16 mouse cellular contexts compared by ENCODE assay signal in the genomic region with DNA sequence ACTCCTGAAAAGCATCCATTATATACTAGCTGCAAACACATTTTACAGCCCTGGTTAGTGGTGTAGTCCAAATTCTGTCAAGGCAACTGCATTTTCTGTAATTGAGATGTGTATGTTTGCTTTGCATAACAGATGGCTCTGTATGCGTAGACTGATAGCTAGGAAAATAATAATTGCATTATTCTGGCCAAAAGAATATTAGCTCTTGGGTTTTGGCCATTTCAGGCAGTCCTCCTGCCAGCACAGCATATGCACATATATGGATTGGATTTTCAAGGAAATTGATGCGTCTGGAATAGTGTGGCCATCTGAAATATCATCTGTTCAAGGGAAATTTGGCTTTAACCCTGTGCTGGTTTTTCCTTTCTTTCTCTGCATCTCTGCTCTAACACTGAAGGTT.
DNase-seq lines count a peak whose midpoint lies in the region; ATAC-seq and TF ChIP-seq lines count a peak whose summit lies in the region.
"Had no signal": no experiment of that assay in that cellular context is flagged by ENCODE, and none has a peak within 500 bp of the region (broad histone marks: within the 10 kb centered on the region; RNA-seq: fewer than 3 reads in every experiment).

No protein-coding gene starts in this region.

- no peaks in the 10 kb centered on the region for H3K27me3 ChIP-seq in forebrain, embryonic 15.5 days
- H3K27me3 ChIP-seq in forebrain, embryonic 10.5 days (ENCODE audit: poor library complexity, severe bottlenecking), result no peaks in the 10 kb centered on the region
- H3K27me3 ChIP-seq in limb, embryonic 14.5 days (ENCODE audit: control insufficient read depth, insufficient read depth, low read length), result no peaks in the 10 kb centered on the region
- H3K27me3 ChIP-seq in limb, embryonic 10.5 days (ENCODE audit: low read depth, poor library complexity, severe bottlenecking), result peaks cover 5% of the 10 kb centered on the region; the same call in 1 of the 2 replicates
- H3K27me3 ChIP-seq: megakaryocyte, embryonic 14.5 days had no signal

- peaks cover 56% of the 10 kb centered on the region for H3K4me1 ChIP-seq in forebrain, embryonic 15.5 days
- peaks cover 28% of the 10 kb centered on the region for H3K4me1 ChIP-seq in forebrain, embryonic 10.5 days
- peaks cover 16% of the 10 kb centered on the region for H3K4me1 ChIP-seq in limb, embryonic 14.5 days (ENCODE audit: control insufficient read depth, insufficient read depth, low read length)
- peaks cover 28% of the 10 kb centered on the region for H3K4me1 ChIP-seq in limb, embryonic 10.5 days
- H3K4me1 ChIP-seq: megakaryocyte, embryonic 14.5 days had no signal

- H3K4me2 ChIP-seq in forebrain, embryonic 15.5 days (replicated peaks), result no peak overlapping the region
- H3K4me2 ChIP-seq in limb, embryonic 14.5 days (replicated peaks; ENCODE audit: low read depth, low read length, severe bottlenecking), result no peak overlapping the region

- DNase-seq in forebrain, embryonic 10.5 days (ENCODE audit: extremely low spot score, low spot score), result no peak
- DNase-seq in limb, embryonic 14.5 days (ENCODE audit: low spot score), result peak; percentile 35
- DNase-seq in limb, embryonic 10.5 days (ENCODE audit: low spot score), result no peak
- peak; percentile 5 for DNase-seq in NIH3T3 (ENCODE audit: low read depth)
- peak; percentile 42 for DNase-seq in brain, embryonic 18.5 days (ENCODE audit: low read depth, low spot score)
- DNase-seq in frontal cortex, adult 2 months (ENCODE audit: extremely low spot score in 1 of 2, low spot score in 1 of 2), result no peak
- DNase-seq: adrenal gland, adult 2 months; cerebellum, adult 9-10 months; embryo, embryonic 11 days; lung, adult 2 months; right cerebral cortex, postnatal 4 days; thymus, postnatal 14 days had no signal

- 49% methylated on average over 2 of the region's 2 CpGs for WGBS in forebrain, embryonic 15.5 days
- 92% methylated on average over 2 of the region's 2 CpGs for WGBS in forebrain, embryonic 10.5 days
- WGBS in limb, embryonic 14.5 days, result 49% methylated on average over 2 of the region's 2 CpGs
- 91% methylated on average over 2 of the region's 2 CpGs for WGBS in limb, embryonic 10.5 days

- no peak overlapping the region for H3K4me3 ChIP-seq in forebrain, embryonic 15.5 days
- no peak overlapping the region for H3K4me3 ChIP-seq in forebrain, embryonic 10.5 days
- no peak overlapping the region for H3K4me3 ChIP-seq in limb, embryonic 14.5 days (replicated peaks; ENCODE audit: low read length)
- no peak overlapping the region for H3K4me3 ChIP-seq in limb, embryonic 10.5 days
- H3K4me3 ChIP-seq: megakaryocyte, embryonic 14.5 days had no signal

- no peaks in the 10 kb centered on the region for H3K9me3 ChIP-seq in forebrain, embryonic 15.5 days
- H3K9me3 ChIP-seq in forebrain, embryonic 10.5 days, result no peaks in the 10 kb centered on the region
- H3K9me3 ChIP-seq in limb, embryonic 14.5 days (ENCODE audit: control insufficient read depth, low read length), result no peaks in the 10 kb centered on the region
- H3K9me3 ChIP-seq in limb, embryonic 10.5 days (replicated peaks), result no peaks in the 10 kb centered on the region

- TF ChIP-seq POLR2A in limb, embryonic 14.5 days (IDR thresholded peaks at IDR 0.05; ENCODE audit: borderline replicate concordance, extremely low read depth, insufficient read depth, insufficient read length), result no peak

- H3K36me3 ChIP-seq in forebrain, embryonic 15.5 days, result no peaks in the 10 kb centered on the region
- H3K36me3 ChIP-seq in forebrain, embryonic 10.5 days (replicated peaks), result no peaks in the 10 kb centered on the region
- H3K36me3 ChIP-seq in limb, embryonic 14.5 days (ENCODE audit: control insufficient read depth, insufficient read depth, low read length), result no peaks in the 10 kb centered on the region
- no peaks in the 10 kb centered on the region for H3K36me3 ChIP-seq in limb, embryonic 10.5 days

- H3K27ac ChIP-seq in forebrain, embryonic 15.5 days (replicated peaks), result peak overlapping the region; percentile 71
- no peak overlapping the region for H3K27ac ChIP-seq in forebrain, embryonic 10.5 days
- no peak overlapping the region for H3K27ac ChIP-seq in limb, embryonic 14.5 days (replicated peaks; ENCODE audit: low read depth, low read length)
- no peak overlapping the region for H3K27ac ChIP-seq in limb, embryonic 10.5 days
- H3K27ac ChIP-seq: kidney, postnatal 0 days had no signal

- peak; percentile 79 for ATAC-seq in forebrain, embryonic 15.5 days (replicated peaks)
- ATAC-seq in limb, embryonic 14.5 days (ENCODE audit: low FRiP score, low read depth), result no peak
- ATAC-seq in megakaryocyte, adult 5-6 weeks (ENCODE audit: poor library complexity, severe bottlenecking), result no peak

- H3K9ac ChIP-seq in forebrain, embryonic 15.5 days (replicated peaks), result no peak overlapping the region
- no peak overlapping the region for H3K9ac ChIP-seq in limb, embryonic 14.5 days (ENCODE audit: low read depth, low read length, severe bottlenecking)

Comparison
In these comparisons a context has a peak if more than half of its experiments do, and no peak if none do; other contexts are left out.
1. DNase-seq: peak in limb, embryonic 14.5 days (single experiment), NIH3T3 (single experiment) and brain, embryonic 18.5 days (single experiment); none in forebrain, embryonic 10.5 days (single experiment), limb, embryonic 10.5 days (single experiment) and frontal cortex, adult 2 months (0 of 2).